Mouse (Mus musculus) limb, embryonic 12.5 days (tissue): Measurements from ENCODE around the gene Rassf5. TPM values are rescaled to one million over a fixed set of nuclear protein-coding genes. Genes with fewer than 3 reads are reported as not detected.
"Not testable (repeated sequence)": the region's sequence is repeated elsewhere in the genome, so short reads cannot be mapped to it uniquely, and the experiment has no call there.

Experiments used
- ATAC-seq: fragments of 200-750 bp; cut with Nextera tagmentation; 2 replicates; pipeline ENCODE4 v1.8.0; 2017; ENCODE audit warnings: low read depth, moderate TSS enrichment; ENCODE audit not compliant: insufficient number of reproducible peaks, insufficient read depth, low FRiP score, low TSS enrichment
- H3K27ac ChIP-seq: fragments of 300-500 bp; sonication (generic); 2 replicates; pipeline ENCODE4 v1.5.1; 2016; ENCODE audit warnings: mild to moderate bottlenecking, moderate library complexity
- H3K27me3 ChIP-seq: fragments of 300-500 bp; sonication (generic); 2 replicates; pipeline ENCODE4 v1.6.1; 2016; ENCODE audit warnings: mild to moderate bottlenecking, moderate library complexity
- H3K36me3 ChIP-seq: fragments of 300-500 bp; sonication (generic); 2 replicates; pipeline ENCODE4 v1.6.1; 2016; ENCODE audit warnings: mild to moderate bottlenecking, moderate library complexity
- H3K4me1 ChIP-seq: fragments of 300-500 bp; sonication (generic); replicated peaks from 2 replicates; pipeline ENCODE4 v1.6.1; 2016
- H3K4me2 ChIP-seq: fragments of 300-500 bp; sonication (generic); 2 replicates; pipeline ENCODE4 v1.6.1; 2016; ENCODE audit warnings: mild to moderate bottlenecking, moderate library complexity
- H3K4me3 ChIP-seq: fragments of 300-500 bp; sonication (generic); replicated peaks from 2 replicates; pipeline ENCODE4 v1.5.1; 2016; ENCODE audit warnings: mild to moderate bottlenecking
- H3K9ac ChIP-seq: fragments of 300-500 bp; sonication (generic); replicated peaks from 2 replicates; pipeline ENCODE4 v1.6.1; 2016; ENCODE audit warnings: mild to moderate bottlenecking, moderate library complexity
- H3K9me3 ChIP-seq: fragments of 300-500 bp; sonication (generic); 2 replicates; pipeline ENCODE4 v1.6.1; 2016; ENCODE audit warnings: mild to moderate bottlenecking, moderate library complexity
- WGBS: fragments of 180-500 bp; shearing (Covaris S2); methylation state at CpG from one replicate; pipeline ENCODE4 v1.1.7; 2016; 5-methylcytosine and 5-hydroxymethylcytosine counted together
- polyA plus RNA-seq: library from polyadenylated mRNA; unstranded; fragments of >200 nt; fragmentation: Nextera tagmentation; extraction: Ambion mirVana; gene quantifications from 2 replicates; pipeline ENCODE4 v1.2.1, GENCODE M21; 2016

The Rassf5 gene
- polyA plus RNA-seq, 1 experiment from 2014 or later = 1.3 TPM

GRCm38 (mm10) chr1:131153018-131153629 lies 91.9 kb downstream of the Rassf5 start, which contains the start of gene Eif2d:
Gene Eif2d, plus strand, starts transcription at chr1:131153181.
- Histone ChIP-seq H3K4me2 (peak within 1 kb of the TSS; percentile 84), H3K4me3 (peak within 1 kb of the TSS; percentile 75), H3K27me3 (no peaks in the 10 kb centered on the region), H3K9ac (peak within 1 kb of the TSS; percentile 69), H3K4me1 (peaks cover 11% of the 10 kb centered on the region), H3K36me3 (peaks cover 8% of the 10 kb centered on the region), H3K9me3 (no peaks in the 10 kb centered on the region), H3K27ac (no peak within 1 kb of the TSS)
- ATAC-seq = peak; percentile 95
- under 1% methylated on average over 27 of the region's 27 CpGs for WGBS

- WGBS = 93% methylated on average over 1 of the region's 1 CpGs
- H3K4me1 ChIP-seq = peaks cover 11% of the 10 kb centered on the region
Measured at GRCm38 (mm10) chr1:131149496-131149895, 95.6 kb downstream of the Rassf5 start.

GRCm38 (mm10) chr1:131146181-131146614 lies 98.9 kb downstream of the Rassf5 start:
- H3K27me3 ChIP-seq = no peaks in the 10 kb centered on the region
- H3K9ac ChIP-seq = no peak overlapping the region
- WGBS = 83% methylated on average over 3 of the region's 3 CpGs
- no peak overlapping the region for H3K4me3 ChIP-seq
- ATAC-seq = no peak
- H3K27ac ChIP-seq = no peak overlapping the region
- H3K9me3 ChIP-seq = no peaks in the 10 kb centered on the region
- no peaks in the 10 kb centered on the region for H3K4me1 ChIP-seq
- no peaks in the 10 kb centered on the region for H3K36me3 ChIP-seq
- H3K4me2 ChIP-seq = no peak overlapping the region

More at GRCm38 (mm10) chr1:131149496-131149895, 95.6 kb downstream of the Rassf5 start:
- no peak overlapping the region for H3K27ac ChIP-seq
- H3K36me3 ChIP-seq = no peaks in the 10 kb centered on the region
- H3K4me3 ChIP-seq = no peak overlapping the region
- no peak for ATAC-seq
- H3K9ac ChIP-seq = no peak overlapping the region
- H3K27me3 ChIP-seq = no peaks in the 10 kb centered on the region
- no peaks in the 10 kb centered on the region for H3K9me3 ChIP-seq
- no peak overlapping the region for H3K4me2 ChIP-seq

GRCm38 (mm10) chr1:131145222-131145621 lies 99.8 kb downstream of the Rassf5 start:
- H3K9ac ChIP-seq = not testable (repeated sequence)

GRCm38 (mm10) chr1:131142472-131142871 lies 102.6 kb downstream of the Rassf5 start:
- Histone ChIP-seq H3K4me2 (no peak overlapping the region), H3K36me3 (no peaks in the 10 kb centered on the region), H3K4me3 (no peak overlapping the region), H3K9ac (no peak overlapping the region), H3K4me1 (no peaks in the 10 kb centered on the region), H3K27me3 (no peaks in the 10 kb centered on the region), H3K27ac (no peak overlapping the region), H3K9me3 (no peaks in the 10 kb centered on the region)
- WGBS = 76% methylated on average over 1 of the region's 1 CpGs
- no peak for ATAC-seq

More at GRCm38 (mm10) chr1:131145222-131145621, 99.8 kb downstream of the Rassf5 start:
- H3K9me3 ChIP-seq, H3K27me3 ChIP-seq, H3K4me3 ChIP-seq, H3K27ac ChIP-seq, H3K4me1 ChIP-seq, H3K4me2 ChIP-seq, ATAC-seq, H3K36me3 ChIP-seq: not testable (repeated sequence)
- 90% methylated on average over 3 of the region's 3 CpGs for WGBS

- H3K4me2 ChIP-seq = no peak overlapping the region
- ATAC-seq = no peak
- no peak overlapping the region for H3K9ac ChIP-seq
- no peaks in the 10 kb centered on the region for H3K27me3 ChIP-seq
- H3K27ac ChIP-seq = no peak overlapping the region
- H3K4me1 ChIP-seq = no peaks in the 10 kb centered on the region
- 51% methylated on average over 2 of the region's 2 CpGs for WGBS
- no peaks in the 10 kb centered on the region for H3K36me3 ChIP-seq
- H3K4me3 ChIP-seq = no peak overlapping the region
- no peaks in the 10 kb centered on the region for H3K9me3 ChIP-seq
Measured at GRCm38 (mm10) chr1:131141449-131141848, 103.6 kb downstream of the Rassf5 start.

GRCm38 (mm10) chr1:131139102-131140095 lies 105.7 kb downstream of the Rassf5 start:
- Histone ChIP-seq H3K4me1 (no peaks in the 10 kb centered on the region), H3K9ac (no peak overlapping the region), H3K9me3 (no peaks in the 10 kb centered on the region), H3K27me3 (no peaks in the 10 kb centered on the region), H3K27ac (no peak overlapping the region), H3K36me3 (no peaks in the 10 kb centered on the region), H3K4me3 (no peak overlapping the region), H3K4me2 (peak overlapping the region; percentile 84)
- 71% methylated on average over 11 of the region's 11 CpGs for WGBS
- ATAC-seq = no peak

- peak within 1 kb of the TSS; percentile 84 for H3K4me2 ChIP-seq
- no peaks in the 10 kb centered on the region for H3K27me3 ChIP-seq
- H3K9me3 ChIP-seq = no peaks in the 10 kb centered on the region
- peak within 1 kb of the TSS; percentile 83 for H3K27ac ChIP-seq
- ATAC-seq = peak; percentile 96
- H3K4me1 ChIP-seq = no peaks in the 10 kb centered on the region
- peak within 1 kb of the TSS; percentile 71 for H3K9ac ChIP-seq
- H3K4me3 ChIP-seq = peak within 1 kb of the TSS; percentile 66
- whole genome bisulfite sequencing = 6% methylated on average over 49 of the region's 49 CpGs
- no peaks in the 10 kb centered on the region for H3K36me3 ChIP-seq
Measured at GRCm38 (mm10) chr1:131138191-131139016, 106.7 kb downstream of the Rassf5 start, which contains the start of gene Dyrk3. Gene Dyrk3, minus strand, starts transcription at chr1:131138340.

GRCm38 (mm10) chr1:131137717-131138118 lies 107.3 kb downstream of the Rassf5 start:
- WGBS = 0% methylated on average over 34 of the region's 36 CpGs
- Histone ChIP-seq H3K4me1 (no peaks in the 10 kb centered on the region), H3K4me3 (peak overlapping the region; percentile 66), H3K27ac (peak overlapping the region; percentile 83), H3K4me2 (peak overlapping the region; percentile 84), H3K27me3 (no peaks in the 10 kb centered on the region), H3K36me3 (no peaks in the 10 kb centered on the region), H3K9me3 (no peaks in the 10 kb centered on the region), H3K9ac (peak overlapping the region; percentile 71)
- ATAC-seq = peak; percentile 84

GRCm38 (mm10) chr1:131137111-131137510 lies 107.9 kb downstream of the Rassf5 start:
- Histone ChIP-seq H3K27me3 (no peaks in the 10 kb centered on the region), H3K36me3 (no peaks in the 10 kb centered on the region), H3K4me1 (no peaks in the 10 kb centered on the region), H3K9me3 (no peaks in the 10 kb centered on the region), H3K9ac (no peak overlapping the region), H3K4me3 (peak overlapping the region; percentile 66; the same call in 1 of the 2 replicates), H3K27ac (no peak overlapping the region), H3K4me2 (peak overlapping the region; percentile 84)
- no peak for ATAC-seq
- WGBS = 24% methylated on average over 5 of the region's 5 CpGs
